15 mouse cellular contexts compared by ENCODE assay signal in the genomic region with DNA sequence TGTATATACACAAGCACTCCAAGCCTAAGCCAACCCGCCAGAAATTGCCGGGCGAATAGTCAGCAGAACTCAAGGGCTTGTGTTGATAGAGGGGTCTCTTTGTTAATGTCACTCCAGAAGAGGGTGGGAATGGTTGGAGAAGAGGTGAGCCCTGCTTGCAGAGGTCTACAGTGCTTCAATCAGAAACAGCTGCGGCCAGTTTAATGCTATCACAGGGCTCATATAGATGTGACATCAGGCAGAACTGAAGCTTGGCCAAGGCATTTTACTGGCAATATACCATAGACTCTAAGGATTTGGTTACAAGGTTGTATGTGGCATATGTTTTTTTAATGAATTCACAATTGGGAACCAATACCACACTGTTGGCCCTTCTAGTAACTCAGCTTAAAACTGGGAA.
"Had no signal": no experiment of that assay in that cellular context is flagged by ENCODE, and none has a peak within 500 bp of the region (broad histone marks: within the 10 kb centered on the region; RNA-seq: fewer than 3 reads in every experiment).

No protein-coding gene starts in this region.

- H3K4me2 ChIP-seq: neural tube, embryonic 15.5 days; stomach, embryonic 15.5 days had no signal

- H3K4me3 ChIP-seq: neural tube, embryonic 15.5 days; stomach, embryonic 15.5 days had no signal

- H3K4me1 ChIP-seq: neural tube, embryonic 15.5 days; stomach, embryonic 15.5 days had no signal

- H3K36me3 ChIP-seq: neural tube, embryonic 15.5 days; stomach, embryonic 15.5 days had no signal

- H3K9ac ChIP-seq: neural tube, embryonic 15.5 days; stomach, embryonic 15.5 days had no signal

- H3K9me3 ChIP-seq: neural tube, embryonic 15.5 days; stomach, embryonic 15.5 days had no signal

- DNase-seq: retina, postnatal 1 day; right cerebral cortex, adult 18-20 months; right cerebral cortex, postnatal 14 days; right cerebral cortex, postnatal 25 days; right cerebral cortex, postnatal 4 days; spleen, adult 18-20 months; thymus, adult 18-20 months; thymus, adult 2 months; thymus, postnatal 14 days; thymus, postnatal 25 days; thymus, postnatal 36 days; thymus, postnatal 4 days had no signal

- H3K27ac ChIP-seq: neural tube, embryonic 15.5 days; stomach, embryonic 15.5 days; stomach, postnatal 0 days had no signal

- H3K27me3 ChIP-seq: neural tube, embryonic 15.5 days; stomach, embryonic 15.5 days had no signal
